Mouse (Mus musculus) heart, adult 8-10 months (tissue): ENCODE data around the gene Gm29609. TPM values are rescaled to one million over a fixed set of nuclear protein-coding genes. Genes with fewer than 3 reads are reported as not detected.
A peak's percentile ranks its signal among the peaks of the same experiment; 100 is the strongest.

Experiments
- DNase-seq: peaks from one replicate; pipeline ENCODE4 v3.0.0; 2022; ENCODE audit warnings: low spot score
- total RNA-seq, 4 experiments: library from RNA; stranded (reverse); gene quantifications; 2 replicates each; pipeline ENCODE4 v1.2.4; 2022

Gm29609 gene
- total RNA-seq, 4 experiments from 2014 or later, result 0.29 to 3.4 (median 0.55) TPM

GRCm38 (mm10) chr5:31138968-31139425 is 40.7 kb downstream of the Gm29609 start:
- DNase-seq, result no peak

DNA sequence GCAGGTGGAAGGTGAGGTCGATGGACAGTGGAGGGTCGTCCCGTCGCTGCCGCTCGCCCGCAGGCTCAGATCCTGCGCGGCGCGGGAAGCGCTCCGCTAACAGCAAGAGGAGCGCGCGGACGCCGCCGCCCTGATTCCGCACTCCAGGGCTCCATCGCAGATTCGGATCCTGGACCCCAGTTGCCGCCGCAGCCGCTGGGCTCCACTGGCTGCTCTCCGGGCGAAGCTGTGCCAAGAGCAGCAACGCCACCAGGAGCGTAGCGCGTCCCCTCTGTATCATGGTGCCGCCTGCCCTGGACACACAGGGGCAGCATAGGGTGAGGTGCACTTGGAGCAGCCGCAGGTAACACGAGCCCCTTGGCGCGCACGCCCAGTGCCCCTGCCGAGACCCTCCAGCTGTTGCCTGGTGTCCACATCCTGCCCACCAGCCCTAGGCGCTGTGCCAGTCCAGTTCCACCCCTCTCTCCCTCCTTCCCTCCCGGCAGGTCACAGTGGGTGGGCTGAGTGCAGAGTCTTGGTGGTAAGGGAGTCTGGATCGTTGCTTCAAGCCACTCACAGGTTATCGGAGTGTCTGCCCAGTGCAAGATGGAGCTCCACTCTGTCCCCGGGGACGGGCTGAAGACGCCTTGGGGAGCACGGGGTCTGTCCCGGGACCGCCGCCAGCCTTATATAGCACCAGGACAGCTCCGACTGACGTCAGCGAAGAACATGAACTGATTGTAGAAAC is 41.3 kb downstream of the Gm29609 start, which contains the start of gene Ucn:
Gene Ucn (minus strand): TSS at position 589 of the 727 bp plus-strand sequence.
- DNase-seq, result no peak

DNA sequence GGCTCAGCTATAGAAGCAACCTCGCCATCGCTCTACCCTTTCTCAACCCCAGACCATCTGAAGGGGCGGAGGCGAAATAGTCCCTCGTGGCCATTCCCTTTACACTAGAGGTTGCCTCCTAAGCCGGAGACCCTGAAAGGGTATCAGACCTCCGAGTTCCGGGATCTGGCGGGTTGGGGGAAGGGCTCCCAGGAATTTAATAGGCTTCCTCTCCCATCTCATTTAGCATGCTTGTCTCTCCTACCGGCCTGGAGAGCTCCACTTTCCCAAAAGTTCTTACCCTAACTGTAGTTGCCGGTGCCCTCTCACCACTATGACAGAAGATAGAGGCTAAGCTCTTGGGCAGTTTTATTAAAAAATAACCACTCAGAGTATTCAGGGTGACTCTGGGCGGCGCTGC is 42.1 kb downstream of the Gm29609 start:
- no peak for DNase-seq

- no peak for DNase-seq
Measured at GRCm38 (mm10) chr5:31136730-31137424, 42.8 kb downstream of the Gm29609 start.

- DNase-seq, result no peak
Measured at GRCm38 (mm10) chr5:31126050-31126449, 53.7 kb downstream of the Gm29609 start.

GRCm38 (mm10) chr5:31123481-31123880 is 56.2 kb downstream of the Gm29609 start:
- DNase-seq, result no peak

- DNase-seq, result no peak
Measured at GRCm38 (mm10) chr5:31121111-31121510, 58.6 kb downstream of the Gm29609 start.

- DNase-seq, result no peak
Measured at GRCm38 (mm10) chr5:31116912-31117311, 62.8 kb downstream of the Gm29609 start.

GRCm38 (mm10) chr5:31116354-31116753 is 63.4 kb downstream of the Gm29609 start, which contains the start of gene Trim54:
Gene Trim54 (plus strand): TSS chr5:31116712.
- DNase-seq, result peak; percentile 63

- no peak for DNase-seq
Measured at GRCm38 (mm10) chr5:31110781-31111180, 68.9 kb downstream of the Gm29609 start.

GRCm38 (mm10) chr5:31108000-31108490 is 71.7 kb downstream of the Gm29609 start, which contains the start of gene Slc30a3:
Gene Slc30a3 (minus strand): TSS chr5:31108237.
- no peak for DNase-seq

GRCm38 (mm10) chr5:31105814-31106335 is 73.8 kb downstream of the Gm29609 start, which contains the start of gene Dnajc5g:
Gene Dnajc5g (plus strand): TSS chr5:31106285.
- DNase-seq, result no peak

- DNase-seq, result no peak
Measured at GRCm38 (mm10) chr5:31095711-31096480, 83.8 kb downstream of the Gm29609 start.

DNA sequence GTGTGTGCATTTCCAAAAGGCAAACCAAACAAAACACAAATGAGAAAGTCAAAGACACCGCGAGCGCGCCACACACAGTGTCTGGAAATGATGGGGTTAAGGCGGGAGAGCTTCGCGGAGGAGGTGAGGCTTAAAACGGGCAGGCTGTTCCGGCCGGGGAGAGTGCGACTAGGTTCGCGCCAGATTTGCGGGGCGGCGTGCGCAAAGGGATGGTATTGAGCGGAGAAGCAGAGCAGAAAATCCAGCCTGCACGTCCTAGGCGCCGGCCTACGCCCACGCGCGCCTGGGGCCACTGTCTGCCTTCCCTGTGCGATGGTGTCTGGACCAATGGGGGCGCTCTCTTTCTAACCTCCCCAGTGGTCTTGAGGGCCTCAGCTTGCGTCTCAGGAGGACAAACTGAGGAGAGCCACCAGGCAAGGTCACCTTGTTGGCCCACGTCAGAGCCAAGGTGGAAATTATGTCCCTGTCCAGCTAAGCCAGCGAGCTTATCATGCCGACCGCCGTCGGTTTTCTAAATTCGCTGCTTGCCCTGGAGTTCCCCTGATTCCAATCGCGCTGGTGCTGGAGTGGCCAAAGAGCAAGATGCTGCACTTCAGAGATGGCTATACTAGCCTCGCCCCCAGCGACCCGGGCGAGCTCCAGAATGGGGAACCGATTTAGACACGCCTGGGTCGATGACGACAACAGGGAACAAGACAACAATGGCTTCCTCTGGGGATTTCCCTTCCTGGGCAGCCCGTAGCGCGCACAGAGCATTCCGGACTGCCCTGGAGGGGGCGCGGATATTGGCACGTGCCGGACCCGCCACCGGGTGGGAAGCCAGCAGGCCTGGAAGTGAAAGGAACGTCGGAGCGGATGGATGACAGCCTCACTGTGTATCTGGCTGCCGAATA is 84.7 kb downstream of the Gm29609 start:
- peak; percentile 67 for DNase-seq

Other genes with a start within 250 kb of the Gm29609 start
- under 1 TPM; 0.37 to 0.97 (median 0.60) TPM for gene Cgref1, start 234.3 kb downstream of the Gm29609 start, total RNA-seq
- 10 to 100 TPM; 82.1 to 97.6 (median 89.6) TPM for gene Preb, start 219.6 kb downstream of the Gm29609 start, total RNA-seq
- 1 to 10 TPM in 1 of 4 experiments, under 1 TPM in 3; 0.85 to 1.9 (median 0.91) TPM for gene Tcf23, start 211.2 kb downstream of the Gm29609 start, total RNA-seq
- gene Atraid, start 131.6 kb downstream of the Gm29609 start, total RNA-seq, result 10 to 100 TPM; 51.3 to 56.5 (median 53.1) TPM
- gene Slc5a6, start 131.0 kb downstream of the Gm29609 start, total RNA-seq, result 10 to 100 TPM; 10.8 to 18.8 (median 12.4) TPM
- 10 to 100 TPM; 13.0 to 17.3 (median 16.3) TPM for gene Cad, start 125.1 kb downstream of the Gm29609 start, total RNA-seq
- not detected for gene Dnajc5g, start 73.6 kb downstream of the Gm29609 start, total RNA-seq
- under 1 TPM in 1 of 4 experiments, not detected in 3; 0.16 TPM for gene Slc30a3, start 71.7 kb downstream of the Gm29609 start, total RNA-seq
- 100 to 1,000 TPM; 360 to 427 (median 392) TPM for gene Trim54, start 63.2 kb downstream of the Gm29609 start, total RNA-seq
- not detected for gene Ucn, start 41.1 kb downstream of the Gm29609 start, total RNA-seq
- gene Mpv17, start 25.7 kb downstream of the Gm29609 start, total RNA-seq, result 10 to 100 TPM; 48.1 to 63.1 (median 53.9) TPM
- 10 to 100 TPM; 23.6 to 33.3 (median 26.4) TPM for gene Gtf3c2, start 233 bp upstream of the Gm29609 start, total RNA-seq
- gene Snx17, start 13.3 kb upstream of the Gm29609 start, total RNA-seq, result 10 to 100 TPM; 62.1 to 65.5 (median 62.7) TPM
- gene Eif2b4, start 13.5 kb upstream of the Gm29609 start, total RNA-seq, result 10 to 100 TPM; 40.2 to 53.8 (median 44.7) TPM
- gene Zfp513, start 22.4 kb upstream of the Gm29609 start, total RNA-seq, result 10 to 100 TPM in 1 of 4 experiments, 1 to 10 TPM in 3; 7.1 to 11.2 (median 8.1) TPM
- 10 to 100 TPM; 45.3 to 71.9 (median 57.3) TPM for gene Ppm1g, start 40.8 kb upstream of the Gm29609 start, total RNA-seq
- gene Nrbp1, start 61.0 kb upstream of the Gm29609 start, total RNA-seq, result 10 to 100 TPM; 75.9 to 87.9 (median 81.8) TPM
- gene Gm9970, start 61.3 kb upstream of the Gm29609 start, total RNA-seq, result under 1 TPM in 2 of 4 experiments, not detected in 2; 0.72 to 0.87 TPM
- 1 to 10 TPM; 1.3 to 2.5 (median 1.6) TPM for gene Krtcap3, start 71.8 kb upstream of the Gm29609 start, total RNA-seq
- gene Ift172, start 111.2 kb upstream of the Gm29609 start, total RNA-seq, result 10 to 100 TPM; 33.9 to 50.7 (median 42.3) TPM
- 1 to 10 TPM; 2.6 to 5.6 (median 5.2) TPM for gene Fndc4, start 116.2 kb upstream of the Gm29609 start, total RNA-seq
- not detected for gene Gckr, start 117.5 kb upstream of the Gm29609 start, total RNA-seq